Mouse (Mus musculus): ENCODE data around the gene Calhm1. TPM values are rescaled to one million over a fixed set of nuclear protein-coding genes. Genes with fewer than 3 reads are reported as not detected.

The Calhm1 gene
- not detected for polyA plus RNA-seq (2021)

GRCm38 (mm10) chr19:47144154-47144553 lies at the start of gene Calhm1:
Gene Calhm1, minus strand, starts transcription at chr19:47144254.
- CTCF ChIA-PET: interaction anchor here (1.2 kb wide), 1 partner anchor 9 kb away, joined by 3 read pairs; no protein-coding TSS in a partner anchor
- in situ Hi-C loops (cut with MboI; ENCODE audit: low pct_unique_long_range_greater_than_20kb): no loop called here
- POLR2A ChIA-PET: no interaction called here
- no peak for TF ChIP-seq CTCF (IDR thresholded peaks at IDR 0.05)
- no peaks in the 10 kb centered on the region for H3K27me3 ChIP-seq
- no peak for DNase-seq (ENCODE audit: low read depth, low spot score)
- ATAC-seq: no peak

- DNase-seq (ENCODE audit: low read depth, low spot score) (no peak), ATAC-seq (no peak)
- ChIA-PET POLR2A (no interaction called here), CTCF (no interaction called here)
- peaks cover 9% of the 10 kb centered on the region for H3K27me3 ChIP-seq
- no peak for TF ChIP-seq CTCF (IDR thresholded peaks at IDR 0.05)
- in situ Hi-C loops (cut with MboI; ENCODE audit: low pct_unique_long_range_greater_than_20kb): no loop called here
Measured at GRCm38 (mm10) chr19:47192158-47192557, 48.1 kb upstream of the Calhm1 start.

GRCm38 (mm10) chr19:47188515-47189128 lies 44.6 kb upstream of the Calhm1 start:
- POLR2A ChIA-PET: no interaction called here
- in situ Hi-C loops (cut with MboI; ENCODE audit: low pct_unique_long_range_greater_than_20kb): no loop called here
- ATAC-seq (no peak), DNase-seq (ENCODE audit: low read depth, low spot score) (no peak)
- no peak for TF ChIP-seq CTCF (IDR thresholded peaks at IDR 0.05)
- peaks cover 12% of the 10 kb centered on the region for H3K27me3 ChIP-seq
- CTCF ChIA-PET: no interaction called here

GRCm38 (mm10) chr19:47186514-47187275 lies 42.6 kb upstream of the Calhm1 start:
- ATAC-seq (no peak), DNase-seq (ENCODE audit: low read depth, low spot score) (no peak)
- ChIA-PET CTCF (interaction anchor here (0.7 to 1.4 kb wide), 2 partner anchors 12 to 18 kb away, joined by 3 to 4 read pairs; no protein-coding TSS in a partner anchor), POLR2A (interaction anchor here (0.8 kb wide), 1 partner anchor 12 kb away, joined by 3 read pairs; no protein-coding TSS in a partner anchor)
- no peak for TF ChIP-seq CTCF (IDR thresholded peaks at IDR 0.05)
- in situ Hi-C loops (cut with MboI; ENCODE audit: low pct_unique_long_range_greater_than_20kb): no loop called here
- peaks cover 20% of the 10 kb centered on the region for H3K27me3 ChIP-seq

- CTCF ChIA-PET: interaction anchor here (1.0 kb wide), 1 partner anchor 50 kb away, joined by 3 read pairs; no protein-coding TSS in a partner anchor
- peaks cover 35% of the 10 kb centered on the region for H3K27me3 ChIP-seq
- POLR2A ChIA-PET: no interaction called here
- in situ Hi-C loops (cut with MboI; ENCODE audit: low pct_unique_long_range_greater_than_20kb): no loop called here
- no peak for ATAC-seq
- no peak for TF ChIP-seq CTCF (IDR thresholded peaks at IDR 0.05)
- no peak for DNase-seq (ENCODE audit: low read depth, low spot score)
Measured at GRCm38 (mm10) chr19:47184736-47185135, 40.7 kb upstream of the Calhm1 start.

GRCm38 (mm10) chr19:47184221-47184620 lies 40.2 kb upstream of the Calhm1 start:
- ATAC-seq (no peak), DNase-seq (ENCODE audit: low read depth, low spot score) (no peak)
- in situ Hi-C loops (cut with MboI; ENCODE audit: low pct_unique_long_range_greater_than_20kb): no loop called here
- ChIA-PET CTCF (interaction anchor here (1.0 kb wide), 1 partner anchor 49 kb away, joined by 3 read pairs; no protein-coding TSS in a partner anchor), POLR2A (no interaction called here)
- H3K27me3 ChIP-seq: peaks cover 38% of the 10 kb centered on the region
- no peak for TF ChIP-seq CTCF (IDR thresholded peaks at IDR 0.05)

GRCm38 (mm10) chr19:47180011-47180410 lies 36.0 kb upstream of the Calhm1 start:
- peaks cover 48% of the 10 kb centered on the region for H3K27me3 ChIP-seq
- ChIA-PET POLR2A (no interaction called here), CTCF (no interaction called here)
- no peak for TF ChIP-seq CTCF (IDR thresholded peaks at IDR 0.05)
- ATAC-seq: no peak
- no peak for DNase-seq (ENCODE audit: low read depth, low spot score)
- in situ Hi-C loops (cut with MboI; ENCODE audit: low pct_unique_long_range_greater_than_20kb): no loop called here

GRCm38 (mm10) chr19:47179272-47179809 lies 35.3 kb upstream of the Calhm1 start:
- in situ Hi-C loops (cut with MboI; ENCODE audit: low pct_unique_long_range_greater_than_20kb): loop anchor here (5.0 kb wide), 2 partner anchors 78 to 153 kb away; no protein-coding TSS in a partner anchor
- DNase-seq (ENCODE audit: low read depth, low spot score) (no peak), ATAC-seq (no peak)
- TF ChIP-seq CTCF (IDR thresholded peaks at IDR 0.05): no peak
- CTCF ChIA-PET: no interaction called here
- POLR2A ChIA-PET: no interaction called here
- peaks cover 48% of the 10 kb centered on the region for H3K27me3 ChIP-seq

GRCm38 (mm10) chr19:47178431-47179271 lies 34.6 kb upstream of the Calhm1 start, which contains the start of gene Neurl1a:
Gene Neurl1a, plus strand, starts transcription at chr19:47178820.
- TF ChIP-seq CTCF (IDR thresholded peaks at IDR 0.05): no peak
- in situ Hi-C loops (cut with MboI; ENCODE audit: low pct_unique_long_range_greater_than_20kb): loop anchor here (5.0 kb wide), 2 partner anchors 79 to 154 kb away; no protein-coding TSS in a partner anchor
- POLR2A ChIA-PET: no interaction called here
- CTCF ChIA-PET: interaction anchor here (1.4 to 1.5 kb wide), 2 partner anchors 81 to 85 kb away, joined by 4 to 5 read pairs; no protein-coding TSS in a partner anchor
- DNase-seq (ENCODE audit: low read depth, low spot score) (no peak), ATAC-seq (no peak)
- peaks cover 48% of the 10 kb centered on the region for H3K27me3 ChIP-seq

GRCm38 (mm10) chr19:47178001-47178400 lies 33.9 kb upstream of the Calhm1 start:
- CTCF ChIA-PET: interaction anchor here (1.4 to 1.5 kb wide), 2 partner anchors 82 to 85 kb away, joined by 4 to 5 read pairs; no protein-coding TSS in a partner anchor
- ATAC-seq (no peak), DNase-seq (ENCODE audit: low read depth, low spot score) (no peak)
- in situ Hi-C loops (cut with MboI; ENCODE audit: low pct_unique_long_range_greater_than_20kb): loop anchor here (5.0 kb wide), 2 partner anchors 79 to 154 kb away; no protein-coding TSS in a partner anchor
- POLR2A ChIA-PET: interaction anchor here (1.0 kb wide), 1 partner anchor 83 kb away, joined by 3 read pairs; no protein-coding TSS in a partner anchor
- no peak for TF ChIP-seq CTCF (IDR thresholded peaks at IDR 0.05)
- H3K27me3 ChIP-seq: peaks cover 50% of the 10 kb centered on the region
